Mouse (Mus musculus): ENCODE data around the gene Gm15217. TPM values are rescaled to one million over a fixed set of nuclear protein-coding genes. Genes with fewer than 3 reads are reported as not detected.

Gm15217 gene
- polyA plus RNA-seq, 1 experiment = not detected

GRCm38 (mm10) chr14:46391621-46392170 is 12.5 kb downstream of the Gm15217 start:
- DNase-seq (ENCODE audit: low spot score) = no peak

DNA sequence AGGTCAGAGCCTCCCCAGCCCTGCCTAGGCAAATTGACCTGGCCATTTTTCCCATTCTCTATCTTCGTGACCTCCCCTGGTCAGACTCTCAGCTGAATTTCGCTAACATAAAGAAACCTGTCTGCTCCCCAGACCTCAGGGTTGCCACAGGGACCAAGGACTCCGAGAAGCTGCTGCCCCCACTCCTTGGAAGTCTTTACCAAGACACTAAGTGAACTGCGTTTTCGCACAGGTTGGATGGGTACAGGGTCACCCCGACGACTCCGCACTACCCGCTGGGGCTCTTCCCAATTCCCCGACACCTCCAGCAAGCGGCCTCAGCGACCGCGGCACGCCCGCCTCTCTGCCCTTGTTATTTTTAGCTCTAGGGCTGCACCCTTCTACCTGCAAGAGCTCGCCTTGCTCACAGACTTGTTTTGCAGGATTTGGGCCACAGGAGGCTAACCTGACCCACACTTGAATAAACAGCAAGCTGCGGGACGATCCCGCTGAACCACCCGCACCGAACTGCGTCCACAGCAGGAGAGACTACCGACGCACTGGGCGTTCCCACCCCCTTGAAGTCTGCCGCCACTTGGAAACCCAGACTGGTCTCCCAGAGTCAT is 19.0 kb downstream of the Gm15217 start:
- peak; percentile 57 for DNase-seq (ENCODE audit: low spot score)

DNA sequence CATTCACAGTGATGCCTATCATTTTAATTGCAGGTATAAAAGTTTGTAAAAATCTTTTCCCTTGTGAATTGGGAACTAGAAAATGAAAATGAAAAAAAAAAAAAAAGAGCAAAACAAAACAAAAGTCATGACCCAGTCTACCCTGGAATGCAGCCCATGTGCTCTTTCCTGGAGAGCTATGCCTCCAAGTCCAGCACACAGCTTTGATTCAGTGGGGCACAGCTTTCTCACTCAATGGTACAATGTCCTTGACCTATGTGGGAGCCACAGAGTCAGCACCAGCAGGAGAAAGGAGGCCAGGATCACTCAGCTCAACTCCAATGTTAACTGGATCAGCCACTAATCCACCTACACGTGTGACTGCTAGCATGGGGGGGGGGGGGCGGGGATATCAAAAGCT is 20.7 kb downstream of the Gm15217 start:
- no peak for DNase-seq (ENCODE audit: low spot score)

GRCm38 (mm10) chr14:46408319-46408718 is 29.1 kb downstream of the Gm15217 start:
- DNase-seq (ENCODE audit: low spot score) = no peak

GRCm38 (mm10) chr14:46409016-46409415 is 29.8 kb downstream of the Gm15217 start:
- DNase-seq (ENCODE audit: low spot score) = no peak

DNA sequence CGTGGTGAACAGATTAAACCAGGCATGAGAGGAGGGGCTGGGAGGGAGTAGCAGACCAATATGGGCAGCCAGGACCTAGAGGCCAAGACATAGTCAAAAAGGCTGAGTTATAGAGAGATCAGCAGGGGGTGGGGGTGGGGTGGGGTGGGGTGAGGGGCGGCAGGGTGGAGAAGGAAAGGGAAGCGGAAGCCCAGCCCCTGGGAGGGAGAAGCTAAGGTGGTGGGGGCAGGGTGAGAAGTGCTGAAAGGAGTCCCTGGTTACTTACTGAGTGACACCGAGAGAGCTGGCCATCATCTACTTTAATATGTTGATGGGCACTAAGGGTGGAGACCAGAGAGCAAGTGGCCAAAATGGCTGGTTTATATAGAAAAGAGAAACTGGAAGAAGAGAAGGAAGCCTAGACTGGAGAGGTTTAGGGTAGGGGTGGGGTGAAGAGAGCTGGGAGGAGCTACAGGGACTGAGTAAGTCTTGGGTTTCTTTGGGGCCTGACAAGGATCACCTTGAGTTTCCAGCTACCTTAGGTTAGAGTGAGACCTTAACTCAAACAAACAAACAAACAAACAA is 31.4 kb downstream of the Gm15217 start:
- DNase-seq (ENCODE audit: low spot score) = no peak

GRCm38 (mm10) chr14:46412497-46413000 is 33.3 kb downstream of the Gm15217 start:
- no peak for DNase-seq (ENCODE audit: low spot score)

- DNase-seq (ENCODE audit: low spot score) = no peak
Observed at GRCm38 (mm10) chr14:46418371-46419097, 39.3 kb downstream of the Gm15217 start.

DNA sequence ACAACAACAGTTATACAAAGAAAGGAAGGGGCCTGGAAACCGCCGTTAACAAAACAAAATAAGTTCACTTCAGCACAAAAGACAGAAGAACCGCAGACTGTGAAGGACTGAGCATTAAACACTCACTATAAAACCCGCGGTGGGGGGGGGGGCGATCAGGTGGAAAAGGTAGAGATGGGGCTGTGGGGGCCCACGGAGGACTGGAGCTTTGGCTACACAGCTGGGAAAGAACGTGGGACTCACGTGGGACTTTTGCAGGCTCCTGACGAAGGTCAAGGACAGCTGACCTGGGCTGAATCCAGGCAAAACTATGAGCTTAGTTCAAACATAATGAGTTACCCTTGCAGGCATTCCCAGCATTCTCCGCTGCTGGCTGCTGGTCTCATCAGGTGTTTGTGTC is 40.1 kb downstream of the Gm15217 start:
- no peak for DNase-seq (ENCODE audit: low spot score)

- no peak for DNase-seq (ENCODE audit: low spot score)
Observed at GRCm38 (mm10) chr14:46421823-46422222, 42.6 kb downstream of the Gm15217 start.

- DNase-seq (ENCODE audit: low spot score) = no peak
Observed at GRCm38 (mm10) chr14:46427251-46427650, 48.0 kb downstream of the Gm15217 start.

GRCm38 (mm10) chr14:46430231-46430630 is 51.0 kb downstream of the Gm15217 start:
- DNase-seq (ENCODE audit: low spot score) = no peak

Other genes with a start within 250 kb of the Gm15217 start
- 115 and 166 TPM in 2 replicates for gene Bmp4, start 11.3 kb downstream of the Gm15217 start, polyA plus RNA-seq (2012; rRNA removed)